Mouse (Mus musculus): ENCODE data around the gene Actr2.
"Not testable (repeated sequence)": the region's sequence is repeated elsewhere in the genome, so short reads cannot be mapped to it uniquely, and the experiment has no call there.

Gene Actr2

GRCm38 (mm10) chr11:20116701-20117100, 4.0 kb upstream of the Actr2 start:
- in situ Hi-C loops (cut with MboI), result no loop called here

- in situ Hi-C loops (cut with MboI), result no loop called here
Measured at GRCm38 (mm10) chr11:20116030-20116551, 3.4 kb upstream of the Actr2 start.

- in situ Hi-C loops (cut with MboI), result no loop called here
Measured at GRCm38 (mm10) chr11:20112006-20112740, 540 bp downstream of the Actr2 start.

GRCm38 (mm10) chr11:20108151-20108550, 4.6 kb downstream of the Actr2 start:
- in situ Hi-C loops (cut with MboI), result no loop called here

GRCm38 (mm10) chr11:20107683-20108082, 5.0 kb downstream of the Actr2 start:
- in situ Hi-C loops (cut with MboI), result no loop called here

GRCm38 (mm10) chr11:20106946-20107345, 5.8 kb downstream of the Actr2 start:
- in situ Hi-C loops (cut with MboI), result no loop called here

- in situ Hi-C loops (cut with MboI), result no loop called here
Measured at GRCm38 (mm10) chr11:20103949-20104348, 8.8 kb downstream of the Actr2 start.

- in situ Hi-C loops (cut with MboI), result no loop called here
Measured at GRCm38 (mm10) chr11:20086306-20086705, 26.4 kb downstream of the Actr2 start.

- in situ Hi-C loops (cut with MboI), result no loop called here
Measured at GRCm38 (mm10) chr11:20085635-20086034, 27.1 kb downstream of the Actr2 start.

GRCm38 (mm10) chr11:20075415-20075814, 37.3 kb downstream of the Actr2 start:
- in situ Hi-C loops (cut with MboI), result no loop called here

- in situ Hi-C loops (cut with MboI), result no loop called here
Measured at GRCm38 (mm10) chr11:20072826-20073225, 39.9 kb downstream of the Actr2 start.

GRCm38 (mm10) chr11:20072174-20072573, 40.5 kb downstream of the Actr2 start:
- in situ Hi-C loops (cut with MboI), result no loop called here

- in situ Hi-C loops (cut with MboI), result no loop called here
Measured at GRCm38 (mm10) chr11:20068346-20069004, 44.2 kb downstream of the Actr2 start.

- in situ Hi-C loops (cut with MboI), result no loop called here
Measured at GRCm38 (mm10) chr11:20067521-20067920, 45.2 kb downstream of the Actr2 start.

- in situ Hi-C loops (cut with MboI), result no loop called here
Measured at GRCm38 (mm10) chr11:20066106-20066505, 46.6 kb downstream of the Actr2 start.

- in situ Hi-C loops (cut with MboI), result no loop called here
Measured at GRCm38 (mm10) chr11:20064926-20065325, 47.8 kb downstream of the Actr2 start.

GRCm38 (mm10) chr11:20064086-20064485, 48.6 kb downstream of the Actr2 start:
- in situ Hi-C loops (cut with MboI), result not testable (repeated sequence)

- in situ Hi-C loops (cut with MboI), result not testable (repeated sequence)
Measured at GRCm38 (mm10) chr11:20062801-20063200, 49.9 kb downstream of the Actr2 start.

- in situ Hi-C loops (cut with MboI), result no loop called here
Measured at GRCm38 (mm10) chr11:20059736-20060135, 53.0 kb downstream of the Actr2 start.

GRCm38 (mm10) chr11:20057429-20057828, 55.3 kb downstream of the Actr2 start:
- in situ Hi-C loops (cut with MboI), result no loop called here

- in situ Hi-C loops (cut with MboI), result no loop called here
Measured at GRCm38 (mm10) chr11:20056168-20056567, 56.5 kb downstream of the Actr2 start.

- in situ Hi-C loops (cut with MboI), result no loop called here
Measured at GRCm38 (mm10) chr11:20054617-20055016, 58.1 kb downstream of the Actr2 start.

- in situ Hi-C loops (cut with MboI), result no loop called here
Measured at GRCm38 (mm10) chr11:20053951-20054350, 58.8 kb downstream of the Actr2 start.
